Mouse (Mus musculus) liver, adult 2 months (tissue): ENCODE results near the gene Sipa1l1.

Experiments used
- CTCF ChIP-seq: fragments of 200-500 bp; IDR thresholded peaks from 2 replicates; pipeline ENCODE4 v1.5.1; 2011; ENCODE audit warnings: low read depth, low read length, control low read depth
- POLR2A ChIP-seq: fragments of 200-500 bp; IDR thresholded peaks from 2 replicates; pipeline ENCODE4 v1.6.1; 2011; ENCODE audit warnings: low read length, control low read depth; ENCODE audit not compliant: insufficient read depth; ENCODE audit errors: extremely low read depth

DNA sequence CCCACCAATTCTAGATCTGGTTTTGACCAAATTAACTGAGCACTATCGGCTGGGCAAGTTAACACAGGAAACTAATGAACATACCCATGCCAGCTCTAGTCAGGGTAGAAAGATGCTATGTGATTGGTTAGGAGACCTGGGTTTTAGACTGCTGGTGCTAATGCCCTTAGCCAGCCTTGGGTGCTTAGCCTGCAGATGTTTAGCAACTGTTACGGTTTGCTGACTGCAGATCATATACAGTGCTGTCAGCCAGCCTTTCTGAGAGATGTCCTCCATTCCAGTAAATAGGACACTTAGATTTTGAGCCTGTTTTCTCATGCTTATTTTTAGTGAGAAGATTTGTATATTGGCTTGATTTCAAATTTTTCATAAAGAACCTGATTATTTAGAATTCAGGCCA is 135.0 kb downstream of the Sipa1l1 start:
- no peak for TF ChIP-seq CTCF
- no peak for TF ChIP-seq POLR2A
